Mouse (Mus musculus): Measurements from ENCODE around the gene Actr3b. TPM values are rescaled to one million over a fixed set of nuclear protein-coding genes. Genes with fewer than 3 reads are reported as not detected.

Actr3b gene
- total and polyA plus RNA-seq, 2 experiments from 2014 or later, result 18.8 to 58.1 TPM

DNA sequence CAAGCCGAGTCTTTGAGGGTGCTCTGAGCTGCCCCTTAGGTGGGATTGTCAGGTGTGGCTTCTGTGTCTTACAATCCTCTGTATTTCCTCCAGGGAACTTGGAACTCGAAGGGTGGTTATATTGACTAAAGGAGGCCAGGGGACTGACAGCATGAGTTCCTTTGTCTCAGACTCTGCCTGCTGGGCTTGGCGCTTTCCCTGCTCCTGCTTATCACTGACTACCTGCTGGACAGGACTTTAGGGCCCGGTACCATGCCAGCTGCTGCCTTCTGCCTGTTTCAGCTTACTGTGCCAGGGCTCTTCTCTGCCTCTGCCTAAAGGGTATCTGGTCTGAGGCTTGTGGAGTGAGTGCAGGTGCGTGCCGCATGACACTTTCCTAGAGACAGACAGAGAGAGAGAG lies 53.1 kb downstream of the Actr3b start:
- no peak for TF ChIP-seq CTCF (IDR thresholded peaks at IDR 0.05; ENCODE audit: low read depth)
- Histone ChIP-seq H3K9ac (replicated peaks; ENCODE audit: low read length) (no peak overlapping the region), H3K4me3 (ENCODE audit: low read length) (no peak overlapping the region), H3K4me2 (ENCODE audit: low read depth, low read length) (no peak overlapping the region), H3K27me3 (ENCODE audit: insufficient read depth, low read length) (no peaks in the 10 kb centered on the region), H3K27ac (no peak overlapping the region), H3K9me3 (ENCODE audit: low read length) (no peaks in the 10 kb centered on the region), H3K4me1 (ENCODE audit: insufficient read depth, low read length) (no peaks in the 10 kb centered on the region), H3K36me3 (ENCODE audit: insufficient read depth, low read length) (no peaks in the 10 kb centered on the region)
- DNase-seq (ENCODE audit: low spot score) (no peak), ATAC-seq (no peak)
- WGBS, result 52% methylated on average over 6 of the region's 6 CpGs

DNA sequence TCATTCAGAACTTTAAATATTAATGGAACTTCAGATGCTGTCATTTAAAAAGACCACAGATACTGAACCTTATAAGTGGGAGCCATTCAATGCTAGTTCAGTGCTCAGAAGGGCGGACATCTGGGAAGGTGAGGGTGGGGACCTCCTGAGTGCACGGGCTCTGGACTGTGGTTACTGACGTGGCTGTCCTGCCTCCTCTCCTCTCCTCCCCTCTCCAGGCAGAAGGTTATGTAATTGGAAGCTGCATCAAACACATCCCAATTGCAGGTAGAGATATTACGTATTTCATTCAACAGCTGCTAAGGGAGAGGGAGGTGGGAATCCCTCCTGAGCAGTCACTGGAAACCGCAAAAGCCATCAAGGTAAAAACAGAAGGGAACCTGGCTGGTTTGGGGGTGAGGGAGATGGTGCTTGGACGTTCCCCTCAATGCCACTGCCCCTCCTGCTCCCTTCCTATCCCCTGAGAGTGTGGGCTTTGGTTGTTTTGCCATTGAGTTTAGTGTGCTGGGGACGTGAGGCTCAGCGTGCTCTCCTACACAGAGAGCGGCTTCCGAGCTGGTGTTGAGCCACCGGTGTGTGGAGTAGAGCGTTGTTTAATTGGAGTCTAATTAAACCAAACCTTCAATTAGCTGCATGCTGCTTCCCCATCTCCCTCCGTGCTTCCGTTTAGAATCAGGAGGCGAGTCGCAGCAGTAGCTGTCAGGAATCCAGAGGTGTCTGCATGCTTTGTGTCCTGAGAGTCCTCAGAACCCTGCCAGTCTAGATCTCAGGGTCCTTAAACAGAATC lies 69.7 kb downstream of the Actr3b start:
- no peak overlapping the region for H3K4me2 ChIP-seq (ENCODE audit: low read depth, low read length)
- no peak overlapping the region for H3K27ac ChIP-seq
- DNase-seq (ENCODE audit: low spot score) (peak; percentile 36), ATAC-seq (peak; percentile 63)
- no peak overlapping the region for H3K4me3 ChIP-seq (ENCODE audit: low read length)
- H3K9me3 ChIP-seq (ENCODE audit: low read length), result no peaks in the 10 kb centered on the region
- 66% methylated on average over 16 of the region's 16 CpGs for WGBS
- no peaks in the 10 kb centered on the region for H3K27me3 ChIP-seq (ENCODE audit: insufficient read depth, low read length)
- no peaks in the 10 kb centered on the region; the same call in 1 of the 2 replicates for H3K4me1 ChIP-seq (ENCODE audit: insufficient read depth, low read length)
- H3K36me3 ChIP-seq (ENCODE audit: insufficient read depth, low read length), result no peaks in the 10 kb centered on the region
- TF ChIP-seq CTCF (IDR thresholded peaks at IDR 0.05; ENCODE audit: low read depth), result no peak
- no peak overlapping the region for H3K9ac ChIP-seq (replicated peaks; ENCODE audit: low read length)

GRCm38 (mm10) chr5:25830802-25831201 lies 71.0 kb downstream of the Actr3b start:
- no peak for ATAC-seq
- H3K4me1 ChIP-seq (ENCODE audit: insufficient read depth, low read length), result no peaks in the 10 kb centered on the region; the same call in 1 of the 2 replicates
- 91% methylated on average over 3 of the region's 3 CpGs for WGBS
- no peaks in the 10 kb centered on the region for H3K9me3 ChIP-seq (ENCODE audit: low read length)
- H3K4me3 ChIP-seq (ENCODE audit: low read length), result no peak overlapping the region
- H3K27ac ChIP-seq, result no peak overlapping the region
- no peak overlapping the region for H3K9ac ChIP-seq (replicated peaks; ENCODE audit: low read length)
- no peak overlapping the region for H3K4me2 ChIP-seq (ENCODE audit: low read depth, low read length)
- no peak for TF ChIP-seq CTCF (IDR thresholded peaks at IDR 0.05; ENCODE audit: low read depth)
- no peaks in the 10 kb centered on the region for H3K27me3 ChIP-seq (ENCODE audit: insufficient read depth, low read length)
- no peak for DNase-seq (ENCODE audit: low spot score)
- no peaks in the 10 kb centered on the region for H3K36me3 ChIP-seq (ENCODE audit: insufficient read depth, low read length)

DNA sequence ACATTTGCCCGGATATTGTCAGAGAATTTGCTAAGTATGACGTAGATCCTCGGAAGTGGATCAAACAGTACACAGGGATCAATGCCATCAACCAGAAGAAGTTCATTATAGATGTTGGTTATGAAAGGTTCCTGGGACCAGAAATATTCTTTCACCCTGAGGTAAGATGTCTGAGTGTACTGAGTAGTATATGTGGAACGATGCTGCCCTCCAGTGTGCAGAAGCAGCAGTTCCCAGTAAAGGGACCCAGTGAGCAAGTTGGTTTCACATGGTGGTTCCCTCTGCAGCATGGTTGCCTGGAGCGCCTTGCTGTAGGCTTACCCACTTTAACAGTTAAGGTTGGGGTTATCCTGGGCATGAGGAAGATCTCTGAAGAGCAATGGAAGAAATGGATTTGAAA lies 71.8 kb downstream of the Actr3b start:
- Histone ChIP-seq H3K9ac (replicated peaks; ENCODE audit: low read length) (no peak overlapping the region), H3K36me3 (ENCODE audit: insufficient read depth, low read length) (no peaks in the 10 kb centered on the region), H3K27me3 (ENCODE audit: insufficient read depth, low read length) (no peaks in the 10 kb centered on the region), H3K4me2 (ENCODE audit: low read depth, low read length) (no peak overlapping the region), H3K4me3 (ENCODE audit: low read length) (no peak overlapping the region), H3K4me1 (ENCODE audit: insufficient read depth, low read length) (no peaks in the 10 kb centered on the region; the same call in 1 of the 2 replicates), H3K27ac (no peak overlapping the region), H3K9me3 (ENCODE audit: low read length) (no peaks in the 10 kb centered on the region)
- ATAC-seq, result peak; percentile 90
- WGBS, result 73% methylated on average over 5 of the region's 5 CpGs
- DNase-seq (ENCODE audit: low spot score), result peak; percentile 81
- TF ChIP-seq CTCF (IDR thresholded peaks at IDR 0.05; ENCODE audit: low read depth), result peak; percentile 90

DNA sequence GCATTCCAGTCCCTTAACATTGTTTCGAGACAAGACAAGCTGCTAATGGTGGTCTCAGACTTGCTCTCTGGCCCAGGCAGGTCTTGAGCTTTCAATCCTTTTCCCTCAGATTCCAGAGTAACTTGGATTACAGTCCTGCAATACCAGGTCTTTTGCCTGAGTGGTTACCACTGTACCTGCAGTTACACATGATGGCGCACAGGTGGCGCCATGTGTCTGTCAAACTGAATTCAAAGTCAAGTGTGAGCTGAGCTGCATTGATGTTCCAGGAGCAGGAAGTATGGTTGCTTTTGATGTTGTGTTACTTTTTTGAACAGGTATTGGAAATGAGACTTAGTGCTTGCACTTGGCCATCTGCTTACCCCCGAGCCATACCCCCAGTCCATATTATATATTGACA lies 79.6 kb downstream of the Actr3b start:
- Histone ChIP-seq H3K27me3 (ENCODE audit: insufficient read depth, low read length) (no peaks in the 10 kb centered on the region), H3K9ac (replicated peaks; ENCODE audit: low read length) (no peak overlapping the region), H3K9me3 (ENCODE audit: low read length) (no peaks in the 10 kb centered on the region), H3K4me2 (ENCODE audit: low read depth, low read length) (no peak overlapping the region), H3K36me3 (ENCODE audit: insufficient read depth, low read length) (no peaks in the 10 kb centered on the region), H3K4me1 (ENCODE audit: insufficient read depth, low read length) (no peaks in the 10 kb centered on the region), H3K4me3 (ENCODE audit: low read length) (no peak overlapping the region), H3K27ac (no peak overlapping the region)
- peak; percentile 96 for TF ChIP-seq CTCF (IDR thresholded peaks at IDR 0.05; ENCODE audit: low read depth)
- DNase-seq (ENCODE audit: low spot score) (peak; percentile 76), ATAC-seq (peak; percentile 50; the same call in 1 of the 2 replicates)
- WGBS, result 30% methylated on average over 4 of the region's 4 CpGs

GRCm38 (mm10) chr5:25846558-25846957 lies 86.8 kb downstream of the Actr3b start:
- H3K9ac ChIP-seq (replicated peaks; ENCODE audit: low read length), result no peak overlapping the region
- DNase-seq (ENCODE audit: low spot score) (no peak), ATAC-seq (no peak)
- no peaks in the 10 kb centered on the region for H3K27me3 ChIP-seq (ENCODE audit: insufficient read depth, low read length)
- no peak for TF ChIP-seq CTCF (IDR thresholded peaks at IDR 0.05; ENCODE audit: low read depth)
- WGBS, result 81% methylated on average over 6 of the region's 6 CpGs
- no peaks in the 10 kb centered on the region for H3K36me3 ChIP-seq (ENCODE audit: insufficient read depth, low read length)
- H3K4me2 ChIP-seq (ENCODE audit: low read depth, low read length), result no peak overlapping the region
- H3K27ac ChIP-seq, result no peak overlapping the region
- no peak overlapping the region for H3K4me3 ChIP-seq (ENCODE audit: low read length)
- H3K4me1 ChIP-seq (ENCODE audit: insufficient read depth, low read length), result no peaks in the 10 kb centered on the region
- H3K9me3 ChIP-seq (ENCODE audit: low read length), result no peaks in the 10 kb centered on the region

DNA sequence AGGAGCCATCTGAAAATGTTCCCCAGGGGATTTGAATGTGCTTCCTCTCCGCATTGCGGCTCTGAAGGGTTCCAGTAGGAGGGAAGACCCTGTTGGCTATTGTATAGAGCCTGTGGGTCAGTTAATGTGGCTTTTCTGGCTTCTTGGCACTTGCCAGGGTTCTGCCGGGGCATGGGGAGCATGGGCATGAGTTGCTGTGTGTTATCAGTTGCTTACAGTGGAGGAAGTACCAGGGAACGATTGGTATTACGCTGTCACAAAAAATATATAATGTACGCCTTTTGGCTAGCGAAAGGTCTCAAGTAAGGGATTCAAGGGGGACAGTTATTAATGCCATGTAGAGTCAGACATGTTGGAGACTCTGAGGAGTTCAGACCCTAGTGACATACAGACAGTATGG lies 87.4 kb downstream of the Actr3b start:
- ATAC-seq (no peak), DNase-seq (ENCODE audit: low spot score) (no peak)
- no peaks in the 10 kb centered on the region for H3K4me1 ChIP-seq (ENCODE audit: insufficient read depth, low read length)
- no peaks in the 10 kb centered on the region for H3K9me3 ChIP-seq (ENCODE audit: low read length)
- H3K4me3 ChIP-seq (ENCODE audit: low read length), result no peak overlapping the region
- no peak overlapping the region for H3K9ac ChIP-seq (replicated peaks; ENCODE audit: low read length)
- no peak overlapping the region for H3K27ac ChIP-seq
- TF ChIP-seq CTCF (IDR thresholded peaks at IDR 0.05; ENCODE audit: low read depth), result no peak
- no peak overlapping the region for H3K4me2 ChIP-seq (ENCODE audit: low read depth, low read length)
- WGBS, result 90% methylated on average over 7 of the region's 7 CpGs
- no peaks in the 10 kb centered on the region for H3K36me3 ChIP-seq (ENCODE audit: insufficient read depth, low read length)
- H3K27me3 ChIP-seq (ENCODE audit: insufficient read depth, low read length), result no peaks in the 10 kb centered on the region

Data from hindbrain, postnatal 0 days (tissue).